Comparison of ENCODE assay signal across 23 mouse cellular contexts in genomic region chr10:74976429-74976828, GRCm38 (mm10). TPM values are rescaled to one million over a fixed set of nuclear protein-coding genes. Genes with fewer than 3 reads are reported as not detected.
DNase-seq lines count a peak whose midpoint lies in the region; ATAC-seq and TF ChIP-seq lines count a peak whose summit lies in the region.
"Had no signal": no experiment of that assay in that cellular context is flagged by ENCODE, and none has a peak within 500 bp of the region (broad histone marks: within the 10 kb centered on the region; RNA-seq: fewer than 3 reads in every experiment).

No protein-coding gene starts in this region.

- H3K36me3 ChIP-seq in liver, embryonic 13.5 days = no peaks in the 10 kb centered on the region
- no peaks in the 10 kb centered on the region for H3K36me3 ChIP-seq in liver, embryonic 12.5 days
- no peaks in the 10 kb centered on the region for H3K36me3 ChIP-seq in kidney, adult 2 months (ENCODE audit: control insufficient read depth, insufficient read depth, low read length)
- H3K36me3 ChIP-seq: embryonic facial prominence, embryonic 13.5 days; embryonic facial prominence, embryonic 15.5 days; forebrain, embryonic 10.5 days had no signal

- no peak overlapping the region for H3K27ac ChIP-seq in liver, embryonic 13.5 days
- H3K27ac ChIP-seq in liver, embryonic 12.5 days = no peak overlapping the region
- no peak overlapping the region for H3K27ac ChIP-seq in kidney, adult 2 months (ENCODE audit: insufficient read depth, low read depth, low read length)
- H3K27ac ChIP-seq: embryonic facial prominence, embryonic 13.5 days; embryonic facial prominence, embryonic 15.5 days; forebrain, embryonic 10.5 days; forebrain, embryonic 12.5 days had no signal

- H3K9me3 ChIP-seq in liver, embryonic 13.5 days (replicated peaks) = no peaks in the 10 kb centered on the region
- H3K9me3 ChIP-seq in liver, embryonic 12.5 days (replicated peaks) = no peaks in the 10 kb centered on the region
- H3K9me3 ChIP-seq: embryonic facial prominence, embryonic 13.5 days; embryonic facial prominence, embryonic 15.5 days; forebrain, embryonic 10.5 days; forebrain, embryonic 12.5 days had no signal

- 28% methylated on average over 7 of the region's 7 CpGs for WGBS in liver, embryonic 13.5 days (ENCODE audit: insufficient replicate concordance)
- WGBS in liver, embryonic 12.5 days (ENCODE audit: insufficient replicate concordance) = 39% methylated on average over 7 of the region's 7 CpGs
- WGBS in kidney, adult 2 months = 86% methylated on average over 7 of the region's 7 CpGs

- peak; percentile 55 for ATAC-seq in liver, embryonic 13.5 days (ENCODE audit: low read depth)
- ATAC-seq in liver, embryonic 12.5 days = no peak
- ATAC-seq: forebrain, embryonic 14.5 days; forebrain, embryonic 16.5 days had no signal

- H3K27me3 ChIP-seq in liver, embryonic 13.5 days = 0 out of 2 replicates have a peak, but pooled peaks cover 2% of the 10 kb centered on the region
- H3K27me3 ChIP-seq in liver, embryonic 12.5 days (replicated peaks) = peaks cover 9% of the 10 kb centered on the region
- H3K27me3 ChIP-seq in kidney, adult 2 months (replicated peaks; ENCODE audit: control insufficient read depth, insufficient read depth, low read length) = no peaks in the 10 kb centered on the region
- H3K27me3 ChIP-seq: embryonic facial prominence, embryonic 15.5 days; forebrain, embryonic 12.5 days had no signal

- TF ChIP-seq CTCF in kidney, adult 2 months (conservative IDR thresholded peaks at IDR 0.05; ENCODE audit: insufficient read depth, insufficient read length, low read depth, low read length) = no peak

- peaks cover 11% of the 10 kb centered on the region for H3K4me1 ChIP-seq in liver, embryonic 13.5 days (replicated peaks)
- H3K4me1 ChIP-seq in liver, embryonic 12.5 days = peaks cover 17% of the 10 kb centered on the region
- no peaks in the 10 kb centered on the region for H3K4me1 ChIP-seq in kidney, adult 2 months (ENCODE audit: control insufficient read depth, insufficient read depth, low read length)

- H3K4me3 ChIP-seq in liver, embryonic 13.5 days (replicated peaks) = no peak overlapping the region
- H3K4me3 ChIP-seq in liver, embryonic 12.5 days = no peak overlapping the region
- H3K4me3 ChIP-seq in kidney, adult 2 months (ENCODE audit: insufficient read depth, low read depth, low read length) = no peak overlapping the region
- H3K4me3 ChIP-seq: embryonic facial prominence, embryonic 13.5 days; embryonic facial prominence, embryonic 15.5 days; erythroblast, embryonic 14.5 days; forebrain, embryonic 10.5 days; forebrain, embryonic 12.5 days had no signal

- no peak for DNase-seq in liver, embryonic 13.5 days
- DNase-seq in retina, adult 2 months (ENCODE audit: low read depth, low spot score) = peak; percentile 70
- DNase-seq in retina, embryonic 14.5 days (ENCODE audit: low spot score) = no peak
- no peak for DNase-seq in kidney, adult 2 months
- DNase-seq: adrenal gland, postnatal 10 days; cerebellum, adult 11 months; cerebellum, adult 18-20 months; cerebellum, adult 8-10 months; cerebellum, adult 9-11 months; cerebellum, postnatal 14 days; cerebellum, postnatal 36 days; embryo, embryonic 11 days had no signal

- TF ChIP-seq POLR2A in kidney, adult 2 months (IDR thresholded peaks at IDR 0.05; ENCODE audit: low read depth, low read length) = no peak

- H3K9ac ChIP-seq in liver, embryonic 13.5 days = no peak overlapping the region
- H3K9ac ChIP-seq in liver, embryonic 12.5 days = no peak overlapping the region; the same call in 1 of the 2 replicates
- H3K9ac ChIP-seq: embryonic facial prominence, embryonic 15.5 days; forebrain, embryonic 12.5 days had no signal

- H3K4me2 ChIP-seq in liver, embryonic 13.5 days = no peak overlapping the region
- H3K4me2 ChIP-seq in liver, embryonic 12.5 days = no peak overlapping the region
- H3K4me2 ChIP-seq: embryonic facial prominence, embryonic 13.5 days; embryonic facial prominence, embryonic 15.5 days; forebrain, embryonic 12.5 days had no signal

RNA-seq across cellular contexts. Expression of gene Gnaz, which starts 9.5 kb away (rescaled TPM):
- polyA plus RNA-seq in liver, embryonic 13.5 days (2015; fragmentation: Nextera tagmentation; extraction: Ambion mirVana) = 5.1 and 5.2 TPM in 2 replicates
- 9.0 and 9.6 TPM in 2 replicates for polyA plus RNA-seq in liver, embryonic 12.5 days (2016; fragmentation: Nextera tagmentation; extraction: Ambion mirVana)
- 4.4 and 5.0 TPM in 2 replicates for polyA plus RNA-seq in kidney, adult 2 months (2012; rRNA removed)

RNA-seq across cellular contexts. Expression of gene Rsph14, which starts 56.0 kb away (rescaled TPM):
- polyA plus RNA-seq in liver, embryonic 13.5 days (2015; fragmentation: Nextera tagmentation; extraction: Ambion mirVana) = not detected in 2 replicates
- 0.08 TPM in 1 of 2 replicates, not detected in the other for polyA plus RNA-seq in liver, embryonic 12.5 days (2016; fragmentation: Nextera tagmentation; extraction: Ambion mirVana)
- not detected in 2 replicates for polyA plus RNA-seq in kidney, adult 2 months (2012; rRNA removed)
- polyA plus RNA-seq: adrenal gland, adult 2 months; C2C12; embryonic facial prominence, embryonic 11.5 days; embryonic facial prominence, embryonic 13.5 days; erythroblast, embryonic 14.5 days; forebrain, embryonic 10.5 days; forebrain, embryonic 14.5 days had no signal
